Mouse (Mus musculus) brown adipose tissue, adult 24 weeks (tissue): ENCODE measurements around the gene Exoc5. TPM values are rescaled to one million over a fixed set of nuclear protein-coding genes. Genes with fewer than 3 reads are reported as not detected.

Source experiments
- H3K27ac ChIP-seq: fragments of 200-500 bp; replicated peaks from 2 replicates; pipeline ENCODE4 v1.5.1; 2012; ENCODE audit warnings: low read depth, mild to moderate bottlenecking, low read length
- H3K4me1 ChIP-seq: fragments of 200-500 bp; 2 replicates; pipeline ENCODE4 v1.6.1; 2012; ENCODE audit warnings: low read length, mixed read lengths; ENCODE audit not compliant: control insufficient read depth, insufficient read depth, insufficient read length
- H3K4me3 ChIP-seq: fragments of 200-500 bp; 2 replicates; pipeline ENCODE4 v1.5.1; 2012; ENCODE audit warnings: low read depth, mild to moderate bottlenecking, low read length, moderate library complexity; ENCODE audit not compliant: insufficient read depth
- polyA plus RNA-seq: library from polyadenylated mRNA; stranded (reverse); fragments of >200 nt; gene quantifications from 2 replicates; pipeline ENCODE4 v1.2.4, GENCODE M21; 2012; ENCODE audit not compliant: missing spikeins, insufficient read depth, insufficient read length

The Exoc5 gene
- polyA plus RNA-seq, 1 experiment: 32.2 TPM

DNA sequence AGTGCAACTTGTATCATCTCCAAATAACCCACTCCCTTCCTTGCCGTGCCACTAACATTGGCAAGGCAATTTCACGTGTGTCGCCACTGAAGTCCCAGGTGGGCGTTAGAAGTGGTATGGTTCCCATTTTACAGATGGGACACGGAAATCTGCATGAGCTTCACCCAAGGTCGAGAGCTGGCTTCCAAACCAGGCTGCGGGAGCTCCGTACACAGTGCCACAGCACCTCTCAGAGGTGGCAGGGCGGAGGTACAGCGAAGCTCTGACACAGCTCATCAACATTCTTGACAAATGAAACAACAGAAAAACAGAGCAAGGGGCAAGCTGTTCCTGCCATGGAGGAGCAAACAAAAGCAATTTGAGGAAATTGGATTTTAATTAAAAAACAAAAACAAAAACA, 80.8 kb downstream of the Exoc5 start:
- no peaks in the 10 kb centered on the region for H3K4me1 ChIP-seq
- H3K27ac ChIP-seq: no peak overlapping the region
- no peak overlapping the region for H3K4me3 ChIP-seq

- Histone ChIP-seq H3K4me1 (no peaks in the 10 kb centered on the region), H3K27ac (no peak overlapping the region), H3K4me3 (no peak overlapping the region)
Measured at GRCm38 (mm10) chr14:48978971-48979388, 87.5 kb downstream of the Exoc5 start.

DNA sequence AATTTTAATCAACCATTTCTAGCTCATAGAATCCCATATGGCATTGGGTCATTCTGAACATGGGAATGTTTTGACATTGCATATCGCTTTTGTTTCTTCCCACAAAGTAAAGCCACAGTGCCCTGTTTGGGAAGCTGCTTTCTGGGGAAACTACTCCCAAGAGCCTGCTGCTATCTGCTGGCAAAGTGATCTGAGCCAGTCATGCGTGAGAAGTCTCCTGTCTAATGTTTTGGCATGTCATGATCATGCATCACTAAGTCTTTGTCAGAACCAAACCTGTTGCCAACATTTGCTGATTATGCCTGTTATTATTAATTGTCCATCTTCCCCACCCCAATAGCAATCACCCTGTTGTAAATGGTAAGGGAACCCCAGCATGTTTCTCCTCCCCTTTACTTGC, 94.9 kb downstream of the Exoc5 start:
- Histone ChIP-seq H3K27ac (no peak overlapping the region), H3K4me1 (no peaks in the 10 kb centered on the region), H3K4me3 (no peak overlapping the region)

DNA sequence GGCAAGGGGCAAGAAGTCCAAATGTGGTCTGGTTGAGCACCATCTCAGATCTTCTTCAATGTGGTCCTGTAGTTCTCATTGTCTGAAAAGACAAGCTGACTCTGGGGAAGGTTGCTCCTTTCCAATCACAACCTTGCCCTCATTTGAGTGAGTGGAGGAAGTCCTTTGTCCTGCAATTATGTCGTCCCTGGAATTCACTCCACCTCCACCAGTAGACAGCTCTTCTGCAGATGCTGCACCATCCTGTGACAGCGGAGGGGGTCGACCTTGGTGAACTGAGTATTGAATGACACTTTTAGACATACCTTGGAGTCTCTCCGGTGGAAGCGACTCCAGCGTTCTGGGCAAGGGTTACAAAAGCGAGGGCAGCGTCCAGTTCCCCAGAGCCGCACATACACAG, 97.8 kb downstream of the Exoc5 start:
- Histone ChIP-seq H3K4me1 (no peaks in the 10 kb centered on the region), H3K27ac (no peak overlapping the region), H3K4me3 (no peak overlapping the region)

Other genes starting within 250 kb of the Exoc5 start
- 23.4 and 29.8 TPM in 2 replicates for gene Ap5m1, start 556 bp downstream of the Exoc5 start, polyA plus RNA-seq
- gene Naa30, start 105.6 kb upstream of the Exoc5 start, polyA plus RNA-seq: 19.9 and 21.1 TPM in 2 replicates
- gene ccdc198, start 178.8 kb upstream of the Exoc5 start, polyA plus RNA-seq: not detected in 2 replicates